Mouse (Mus musculus) heart, embryonic 14.5 days (tissue): Measurements from ENCODE around the gene Slc7a7. TPM values are rescaled to one million over a fixed set of nuclear protein-coding genes. Genes with fewer than 3 reads are reported as not detected.

Source experiments
- ATAC-seq: fragments of 200-750 bp; cut with Nextera tagmentation; 2 replicates; pipeline ENCODE4 v1.8.0; 2017; ENCODE audit warnings: low read depth, moderate TSS enrichment; ENCODE audit not compliant: insufficient number of reproducible peaks, insufficient read depth, low FRiP score
- H3K27ac ChIP-seq, 2 experiments: fragments of 200-500 bp in 1 of 2; fragments of 300-500 bp in 1 of 2; sonication (generic) in 1 of 2; replicated peaks in 1 of 2; 2 replicates each; pipeline ENCODE4 v1.5.1; 2012 to 2014; ENCODE audit warnings: low read depth in 2 of 2, low read length in 2 of 2, control low read depth in 1 of 2, mild to moderate bottlenecking in 1 of 2, mixed read lengths in 1 of 2; ENCODE audit not compliant: control insufficient read depth in 1 of 2, insufficient read depth in 1 of 2
- H3K27me3 ChIP-seq: fragments of 300-500 bp; sonication (generic); 2 replicates; pipeline ENCODE4 v1.6.1; 2014; ENCODE audit warnings: mild to moderate bottlenecking, low read length, control low read depth; ENCODE audit not compliant: control insufficient read depth, insufficient read depth
- H3K36me3 ChIP-seq: fragments of 300-500 bp; sonication (generic); 2 replicates; pipeline ENCODE4 v1.6.1; 2014; ENCODE audit warnings: mild to moderate bottlenecking, control low read depth, low read length, mixed read lengths; ENCODE audit not compliant: control insufficient read depth, insufficient read depth
- H3K4me1 ChIP-seq, 2 experiments: fragments of 200-500 bp in 1 of 2; fragments of 300-500 bp in 1 of 2; sonication (generic) in 1 of 2; 2 replicates each; pipeline ENCODE4 v1.6.1; 2012 to 2014; ENCODE audit warnings: low read length in 2 of 2, control low read depth in 1 of 2, mixed read lengths in 1 of 2; ENCODE audit not compliant: control insufficient read depth in 2 of 2, insufficient read depth in 2 of 2
- H3K4me2 ChIP-seq: fragments of 300-500 bp; sonication (generic); 2 replicates; pipeline ENCODE4 v1.6.1; 2014; ENCODE audit warnings: mild to moderate bottlenecking, low read length
- H3K4me3 ChIP-seq, 2 experiments: fragments of 200-500 bp in 1 of 2; fragments of 300-500 bp in 1 of 2; sonication (generic) in 1 of 2; 2 replicates each; pipeline ENCODE4 v1.5.1; 2012 to 2014; ENCODE audit warnings: low read length in 2 of 2, mild to moderate bottlenecking in 2 of 2, control low read depth in 1 of 2, low read depth in 1 of 2, moderate library complexity in 1 of 2; ENCODE audit not compliant: control insufficient read depth in 1 of 2, insufficient read depth in 1 of 2
- H3K9ac ChIP-seq: fragments of 300-500 bp; sonication (generic); 2 replicates; pipeline ENCODE4 v1.6.1; 2014; ENCODE audit warnings: mild to moderate bottlenecking, low read length
- H3K9me3 ChIP-seq: fragments of 300-500 bp; sonication (generic); 2 replicates; pipeline ENCODE4 v1.6.1; 2016; ENCODE audit warnings: low read length, control low read depth; ENCODE audit not compliant: control insufficient read depth
- WGBS: fragments of 180-500 bp; shearing (Covaris S2); extraction: QIAGEN DNeasy Blood & Tissue Kit; methylation state at CpG from one replicate; pipeline ENCODE4 v1.1.7; 2014; 5-methylcytosine and 5-hydroxymethylcytosine counted together
- polyA plus RNA-seq: library from polyadenylated mRNA; unstranded; fragments of >200 nt; fragmentation: Nextera tagmentation; extraction: Ambion mirVana; gene quantifications from 2 replicates; pipeline ENCODE4 v1.2.1, GENCODE M21; 2014

Slc7a7 gene
- polyA plus RNA-seq, 1 experiment from 2014 or later = 10.0 TPM

- WGBS = 85% methylated on average over 7 of the region's 7 CpGs
- Histone ChIP-seq H3K4me1 (peaks cover 19 to 20% of the 10 kb centered on the region in 2 experiments), H3K9me3 (no peaks in the 10 kb centered on the region), H3K36me3 (no peaks in the 10 kb centered on the region), H3K4me3 (peak overlapping the region in 1 of 2 experiments; percentile 3; a peak in 1 of 4 replicates), H3K27me3 (no peaks in the 10 kb centered on the region), H3K4me2 (peak overlapping the region; percentile 45), H3K27ac (peak overlapping the region; percentile 68 to 76; a peak in 2 of 4 replicates), H3K9ac (0 out of 2 replicates have a peak overlapping the region, but pooled peaks have one; percentile 35)
- ATAC-seq = no peak
Observed at GRCm38 (mm10) chr14:54409057-54409645, 8.4 kb downstream of the Slc7a7 start.

- Histone ChIP-seq H3K27ac (no peak overlapping the region), H3K27me3 (no peaks in the 10 kb centered on the region), H3K36me3 (no peaks in the 10 kb centered on the region), H3K4me2 (peak overlapping the region; percentile 45), H3K9ac (no peak overlapping the region), H3K4me3 (no peak overlapping the region), H3K9me3 (no peaks in the 10 kb centered on the region), H3K4me1 (peaks cover 14% of the 10 kb centered on the region in 2 experiments)
- 84% methylated on average over 25 of the region's 25 CpGs for WGBS
- no peak for ATAC-seq
Observed at GRCm38 (mm10) chr14:54408336-54409056, 9.1 kb downstream of the Slc7a7 start.

DNA sequence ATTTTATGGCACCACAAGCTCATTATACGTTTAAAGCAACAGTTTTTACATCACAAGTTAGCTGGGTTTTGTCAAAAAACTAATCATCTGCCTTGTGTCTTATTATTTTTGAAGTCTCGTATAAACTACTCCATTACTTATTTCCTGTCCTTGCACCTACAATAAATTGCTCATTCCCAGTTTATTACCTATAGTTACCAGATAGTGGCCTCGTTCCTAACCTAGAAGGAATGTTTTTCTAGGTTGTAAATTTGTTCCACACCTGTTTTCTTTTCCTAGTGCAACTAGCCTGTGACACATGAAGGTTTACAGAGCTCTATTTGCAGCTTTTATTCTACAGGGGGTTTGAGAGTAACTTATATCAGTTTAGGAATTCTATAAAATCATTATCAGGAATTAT lies 15.9 kb downstream of the Slc7a7 start:
- Histone ChIP-seq H3K27ac (no peak overlapping the region), H3K36me3 (no peaks in the 10 kb centered on the region), H3K27me3 (no peaks in the 10 kb centered on the region), H3K4me3 (no peak overlapping the region), H3K9ac (no peak overlapping the region), H3K4me2 (no peak overlapping the region), H3K9me3 (no peaks in the 10 kb centered on the region), H3K4me1 (no peaks in the 10 kb centered on the region; a peak in 1 of 4 replicates)
- ATAC-seq = no peak
- WGBS = 74% methylated on average over 3 of the region's 3 CpGs

GRCm38 (mm10) chr14:54398921-54399382 lies 18.6 kb downstream of the Slc7a7 start:
- no peaks in the 10 kb centered on the region for H3K27me3 ChIP-seq
- H3K27ac ChIP-seq = no peak overlapping the region; a peak in 1 of 4 replicates
- no peak overlapping the region for H3K4me3 ChIP-seq
- H3K9ac ChIP-seq = no peak overlapping the region
- no peaks in the 10 kb centered on the region for H3K9me3 ChIP-seq
- H3K4me2 ChIP-seq = no peak overlapping the region
- WGBS = 66% methylated on average over 8 of the region's 8 CpGs
- no peaks in the 10 kb centered on the region for H3K36me3 ChIP-seq
- ATAC-seq = no peak
- H3K4me1 ChIP-seq = peaks cover 0 to 3% of the 10 kb centered on the region in 2 experiments; a peak in 1 of 4 replicates

- Histone ChIP-seq H3K27me3 (no peaks in the 10 kb centered on the region), H3K4me2 (no peak overlapping the region), H3K9me3 (no peaks in the 10 kb centered on the region), H3K36me3 (no peaks in the 10 kb centered on the region), H3K4me1 (peaks cover 0 to 3% of the 10 kb centered on the region in 2 experiments; a peak in 1 of 4 replicates), H3K4me3 (no peak overlapping the region), H3K27ac (no peak overlapping the region; a peak in 1 of 4 replicates), H3K9ac (no peak overlapping the region)
- ATAC-seq = no peak
- 70% methylated on average over 7 of the region's 7 CpGs for WGBS
Observed at GRCm38 (mm10) chr14:54398528-54398916, 19.1 kb downstream of the Slc7a7 start.

DNA sequence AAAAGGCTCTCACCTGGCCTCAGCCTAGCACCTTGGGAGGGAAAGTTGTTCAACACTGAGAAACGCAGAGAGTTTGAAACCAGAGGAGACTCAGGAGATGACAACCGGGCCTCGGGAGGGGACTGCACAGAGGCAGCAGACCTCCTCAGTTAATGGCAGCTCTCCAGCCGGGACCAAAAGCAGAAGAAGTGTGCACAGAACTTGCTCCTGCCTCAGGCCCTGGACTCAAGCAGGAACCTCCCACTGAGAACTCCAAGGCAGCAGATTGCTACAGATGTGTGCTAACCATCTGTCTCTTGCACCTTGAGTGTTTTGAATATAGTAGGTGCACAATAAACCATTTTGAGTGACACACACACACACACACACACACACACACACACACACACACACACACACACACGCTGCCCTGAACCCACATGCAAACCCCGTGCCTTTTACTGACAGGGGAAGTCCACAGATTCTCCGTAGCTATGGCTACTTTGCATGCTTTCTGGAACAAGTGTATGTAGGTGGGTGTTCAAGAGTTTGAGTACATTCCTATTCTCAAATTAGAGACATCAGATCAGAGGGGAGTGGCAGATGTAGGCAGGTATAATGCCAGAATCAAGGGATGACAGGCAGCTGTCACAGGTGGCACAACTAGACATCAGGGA lies 19.6 kb downstream of the Slc7a7 start:
- H3K27me3 ChIP-seq = no peaks in the 10 kb centered on the region
- no peak for ATAC-seq
- no peak overlapping the region for H3K4me2 ChIP-seq
- no peak overlapping the region for H3K4me3 ChIP-seq
- 77% methylated on average over 7 of the region's 7 CpGs for WGBS
- H3K9me3 ChIP-seq = no peaks in the 10 kb centered on the region
- H3K36me3 ChIP-seq = no peaks in the 10 kb centered on the region
- H3K4me1 ChIP-seq = peaks cover 0 to 3% of the 10 kb centered on the region in 2 experiments; a peak in 1 of 4 replicates
- no peak overlapping the region for H3K9ac ChIP-seq
- H3K27ac ChIP-seq = no peak overlapping the region

GRCm38 (mm10) chr14:54396685-54397084 lies 20.9 kb downstream of the Slc7a7 start:
- Histone ChIP-seq H3K9me3 (no peaks in the 10 kb centered on the region), H3K27ac (no peak overlapping the region), H3K9ac (no peak overlapping the region), H3K4me1 (peaks cover 0 to 3% of the 10 kb centered on the region in 2 experiments; a peak in 1 of 4 replicates), H3K4me3 (no peak overlapping the region), H3K4me2 (no peak overlapping the region), H3K36me3 (no peaks in the 10 kb centered on the region), H3K27me3 (no peaks in the 10 kb centered on the region)
- no peak for ATAC-seq
- WGBS = 33% methylated on average over 7 of the region's 7 CpGs
